Mouse (Mus musculus): Measurements from ENCODE around the gene Plp1. TPM values are rescaled to one million over a fixed set of nuclear protein-coding genes. Genes with fewer than 3 reads are reported as not detected.

Plp1 gene
- 3.8 and 4.4 TPM in 2 replicates for polyA plus RNA-seq (2016; fragmentation: Nextera tagmentation; extraction: Ambion mirVana)

GRCm38 (mm10) chrX:136822371-136822770 is at the start of gene Plp1:
Gene Plp1, plus strand, starts transcription at chrX:136822671.
- 44% methylated on average over 1 of the region's 1 CpGs for WGBS
- Histone ChIP-seq H3K4me3 (no peak within 1 kb of the TSS), H3K27me3 (replicated peaks) (no peaks in the 10 kb centered on the region), H3K36me3 (no peaks in the 10 kb centered on the region), H3K9me3 (replicated peaks) (no peaks in the 10 kb centered on the region), H3K27ac (ENCODE audit: poor library complexity, severe bottlenecking) (no peak within 1 kb of the TSS), H3K4me2 (no peak within 1 kb of the TSS), H3K4me1 (replicated peaks) (no peaks in the 10 kb centered on the region), H3K9ac (no peak within 1 kb of the TSS)
- no peak for ATAC-seq (ENCODE audit: insufficient number of reproducible peaks, low FRiP score)

GRCm38 (mm10) chrX:136773035-136773434 is 49.4 kb upstream of the Plp1 start:
- Histone ChIP-seq H3K4me2 (no peak overlapping the region), H3K4me3 (no peak overlapping the region), H3K27ac (ENCODE audit: poor library complexity, severe bottlenecking) (no peak overlapping the region), H3K36me3 (peaks cover 2% of the 10 kb centered on the region), H3K9me3 (replicated peaks) (no peaks in the 10 kb centered on the region), H3K4me1 (replicated peaks) (no peaks in the 10 kb centered on the region), H3K9ac (no peak overlapping the region), H3K27me3 (replicated peaks) (no peaks in the 10 kb centered on the region)
- 68% methylated on average over 1 of the region's 1 CpGs for WGBS
- ATAC-seq (ENCODE audit: insufficient number of reproducible peaks, low FRiP score) = no peak

GRCm38 (mm10) chrX:136778046-136778445 is 44.4 kb upstream of the Plp1 start:
- no peaks in the 10 kb centered on the region for H3K27me3 ChIP-seq (replicated peaks)
- no peak overlapping the region for H3K27ac ChIP-seq (ENCODE audit: poor library complexity, severe bottlenecking)
- 79% methylated on average over 3 of the region's 3 CpGs for WGBS
- H3K4me3 ChIP-seq = no peak overlapping the region
- H3K36me3 ChIP-seq = peaks cover 3% of the 10 kb centered on the region
- H3K4me1 ChIP-seq (replicated peaks) = no peaks in the 10 kb centered on the region
- H3K9me3 ChIP-seq (replicated peaks) = no peaks in the 10 kb centered on the region
- H3K4me2 ChIP-seq = no peak overlapping the region
- ATAC-seq (ENCODE audit: insufficient number of reproducible peaks, low FRiP score) = no peak
- H3K9ac ChIP-seq = no peak overlapping the region

- 54% methylated on average over 2 of the region's 2 CpGs for WGBS
- Histone ChIP-seq H3K4me1 (replicated peaks) (no peaks in the 10 kb centered on the region), H3K9me3 (replicated peaks) (no peaks in the 10 kb centered on the region), H3K27me3 (replicated peaks) (no peaks in the 10 kb centered on the region), H3K36me3 (peaks cover 3% of the 10 kb centered on the region), H3K27ac (ENCODE audit: poor library complexity, severe bottlenecking) (no peak overlapping the region), H3K4me3 (no peak overlapping the region), H3K9ac (no peak overlapping the region), H3K4me2 (no peak overlapping the region)
- no peak for ATAC-seq (ENCODE audit: insufficient number of reproducible peaks, low FRiP score)
Observed at GRCm38 (mm10) chrX:136779262-136779661, 43.2 kb upstream of the Plp1 start.

GRCm38 (mm10) chrX:136780041-136780440 is 42.4 kb upstream of the Plp1 start, which contains the start of gene Glra4:
Gene Glra4, minus strand, starts transcription at chrX:136780141.
- no peaks in the 10 kb centered on the region for H3K4me1 ChIP-seq (replicated peaks)
- no peak for ATAC-seq (ENCODE audit: insufficient number of reproducible peaks, low FRiP score)
- H3K9ac ChIP-seq = no peak within 1 kb of the TSS
- no peak within 1 kb of the TSS for H3K4me2 ChIP-seq
- H3K27ac ChIP-seq (ENCODE audit: poor library complexity, severe bottlenecking) = no peak within 1 kb of the TSS
- no peak within 1 kb of the TSS for H3K4me3 ChIP-seq
- H3K27me3 ChIP-seq (replicated peaks) = no peaks in the 10 kb centered on the region
- 71% methylated on average over 3 of the region's 3 CpGs for WGBS
- peaks cover 3% of the 10 kb centered on the region for H3K36me3 ChIP-seq
- H3K9me3 ChIP-seq (replicated peaks) = no peaks in the 10 kb centered on the region

GRCm38 (mm10) chrX:136789446-136789845 is 33.0 kb upstream of the Plp1 start:
- Histone ChIP-seq H3K27ac (ENCODE audit: poor library complexity, severe bottlenecking) (no peak overlapping the region), H3K36me3 (no peaks in the 10 kb centered on the region), H3K4me2 (no peak overlapping the region), H3K9me3 (replicated peaks) (no peaks in the 10 kb centered on the region), H3K4me1 (replicated peaks) (no peaks in the 10 kb centered on the region), H3K9ac (no peak overlapping the region), H3K27me3 (replicated peaks) (no peaks in the 10 kb centered on the region), H3K4me3 (no peak overlapping the region)
- WGBS = 69% methylated on average over 4 of the region's 4 CpGs
- ATAC-seq (ENCODE audit: insufficient number of reproducible peaks, low FRiP score) = no peak

GRCm38 (mm10) chrX:136797223-136797622 is 25.2 kb upstream of the Plp1 start:
- no peak overlapping the region for H3K4me3 ChIP-seq
- H3K4me1 ChIP-seq (replicated peaks) = no peaks in the 10 kb centered on the region
- ATAC-seq (ENCODE audit: insufficient number of reproducible peaks, low FRiP score) = no peak
- 42% methylated on average over 2 of the region's 2 CpGs for WGBS
- no peak overlapping the region for H3K4me2 ChIP-seq
- no peaks in the 10 kb centered on the region for H3K9me3 ChIP-seq (replicated peaks)
- no peaks in the 10 kb centered on the region for H3K27me3 ChIP-seq (replicated peaks)
- H3K36me3 ChIP-seq = peaks cover 2% of the 10 kb centered on the region; the same call in 1 of the 2 replicates
- no peak overlapping the region for H3K9ac ChIP-seq
- H3K27ac ChIP-seq (ENCODE audit: poor library complexity, severe bottlenecking) = no peak overlapping the region

- H3K27me3 ChIP-seq (replicated peaks) = no peaks in the 10 kb centered on the region
- no peaks in the 10 kb centered on the region for H3K36me3 ChIP-seq
- H3K9me3 ChIP-seq (replicated peaks) = no peaks in the 10 kb centered on the region
- 77% methylated on average over 6 of the region's 6 CpGs for WGBS
- H3K4me2 ChIP-seq = no peak overlapping the region
- ATAC-seq (ENCODE audit: insufficient number of reproducible peaks, low FRiP score) = no peak
- no peak overlapping the region for H3K4me3 ChIP-seq
- no peak overlapping the region for H3K9ac ChIP-seq
- no peaks in the 10 kb centered on the region for H3K4me1 ChIP-seq (replicated peaks)
- no peak overlapping the region for H3K27ac ChIP-seq (ENCODE audit: poor library complexity, severe bottlenecking)
Observed at GRCm38 (mm10) chrX:136819752-136820151, 2.7 kb upstream of the Plp1 start.

- H3K4me3 ChIP-seq = no peak overlapping the region
- no peak overlapping the region for H3K4me2 ChIP-seq
- H3K36me3 ChIP-seq = no peaks in the 10 kb centered on the region
- no peak for ATAC-seq (ENCODE audit: insufficient number of reproducible peaks, low FRiP score)
- H3K9ac ChIP-seq = no peak overlapping the region
- no peak overlapping the region for H3K27ac ChIP-seq (ENCODE audit: poor library complexity, severe bottlenecking)
- 6% methylated on average over 1 of the region's 1 CpGs for WGBS
- H3K9me3 ChIP-seq (replicated peaks) = no peaks in the 10 kb centered on the region
- H3K27me3 ChIP-seq (replicated peaks) = no peaks in the 10 kb centered on the region
- H3K4me1 ChIP-seq (replicated peaks) = no peaks in the 10 kb centered on the region
Observed at GRCm38 (mm10) chrX:136820250-136820649, 2.2 kb upstream of the Plp1 start.

- no peak overlapping the region for H3K9ac ChIP-seq
- H3K27me3 ChIP-seq (replicated peaks) = no peaks in the 10 kb centered on the region
- no peak overlapping the region for H3K4me3 ChIP-seq
- no peak for ATAC-seq (ENCODE audit: insufficient number of reproducible peaks, low FRiP score)
- no peaks in the 10 kb centered on the region for H3K36me3 ChIP-seq
- H3K9me3 ChIP-seq (replicated peaks) = no peaks in the 10 kb centered on the region
- H3K27ac ChIP-seq (ENCODE audit: poor library complexity, severe bottlenecking) = no peak overlapping the region
- no peak overlapping the region for H3K4me2 ChIP-seq
- WGBS = 75% methylated on average over 4 of the region's 4 CpGs
- no peaks in the 10 kb centered on the region for H3K4me1 ChIP-seq (replicated peaks)
Observed at GRCm38 (mm10) chrX:136825016-136825415, 2.5 kb downstream of the Plp1 start.

- H3K4me2 ChIP-seq = no peak overlapping the region
- 0 out of 2 replicates have a peak, but pooled peaks cover 8% of the 10 kb centered on the region for H3K36me3 ChIP-seq
- no peak overlapping the region for H3K4me3 ChIP-seq
- no peak overlapping the region for H3K9ac ChIP-seq
- no peak overlapping the region for H3K27ac ChIP-seq (ENCODE audit: poor library complexity, severe bottlenecking)
- no peaks in the 10 kb centered on the region for H3K27me3 ChIP-seq (replicated peaks)
- no peaks in the 10 kb centered on the region for H3K9me3 ChIP-seq (replicated peaks)
- H3K4me1 ChIP-seq (replicated peaks) = no peaks in the 10 kb centered on the region
- no peak for ATAC-seq (ENCODE audit: insufficient number of reproducible peaks, low FRiP score)
Observed at GRCm38 (mm10) chrX:136828610-136829009, 6.1 kb downstream of the Plp1 start.

- Histone ChIP-seq H3K36me3 (no peaks in the 10 kb centered on the region), H3K27me3 (replicated peaks) (no peaks in the 10 kb centered on the region), H3K4me2 (no peak overlapping the region), H3K4me1 (replicated peaks) (no peaks in the 10 kb centered on the region), H3K4me3 (no peak overlapping the region), H3K9ac (no peak overlapping the region), H3K27ac (ENCODE audit: poor library complexity, severe bottlenecking) (no peak overlapping the region), H3K9me3 (replicated peaks) (no peaks in the 10 kb centered on the region)
- 33% methylated on average over 3 of the region's 3 CpGs for WGBS
- no peak for ATAC-seq (ENCODE audit: insufficient number of reproducible peaks, low FRiP score)
Observed at GRCm38 (mm10) chrX:136850300-136850699, 27.8 kb downstream of the Plp1 start.

All from heart, embryonic 12.5 days (tissue).